Mouse (Mus musculus) kidney, postnatal 4 days (tissue): ENCODE measurements around the gene Cyp2e1.

Source experiments
- DNase-seq, 2 experiments: peaks; one replicate each; pipeline ENCODE4 v3.0.0; 2021; ENCODE audit warnings: mixed read lengths in 2 of 2

Cyp2e1 gene

DNA sequence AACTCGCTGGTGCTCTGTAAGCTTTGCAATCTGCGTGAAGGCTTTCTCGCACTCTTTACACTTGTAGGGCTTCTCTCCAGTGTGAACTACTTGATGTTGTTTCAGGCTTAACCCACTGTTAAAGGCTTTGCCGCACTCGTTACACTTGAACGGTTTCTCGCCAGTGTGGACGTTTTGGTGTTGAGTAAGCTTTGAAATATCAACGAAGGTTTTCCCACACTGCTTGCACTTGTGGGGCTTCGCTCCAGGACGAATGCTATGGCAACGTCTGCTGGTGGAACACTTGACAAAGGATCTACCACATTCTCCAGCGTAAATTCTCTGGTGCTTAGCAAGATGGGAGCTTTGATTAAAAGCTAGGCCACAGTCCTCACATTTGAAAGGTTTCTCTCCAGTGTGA is 48.2 kb downstream of the Cyp2e1 start:
- DNase-seq, result no peak

- DNase-seq, result no peak
These were observed 49.3 kb downstream of the Cyp2e1 start for GRCm38 (mm10) chr7:140812850-140813249.

DNA sequence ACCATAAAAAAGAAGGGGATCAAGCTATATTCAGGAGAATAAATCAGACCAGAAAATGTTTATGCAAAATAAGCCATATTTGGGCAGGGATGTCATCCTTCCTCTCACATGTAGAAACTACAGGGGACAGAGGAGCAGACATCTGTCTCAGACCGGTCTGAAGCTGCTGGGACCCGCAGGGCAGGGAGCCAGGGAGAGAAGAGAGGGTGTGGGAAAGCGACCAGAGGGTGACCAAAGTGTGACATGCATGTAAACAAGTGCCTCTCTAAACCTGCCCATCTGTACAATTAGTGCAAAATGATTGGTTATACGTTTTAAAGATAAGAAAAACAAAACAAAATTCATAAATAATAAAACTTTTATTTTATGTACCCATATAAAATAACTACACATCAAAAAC is 56.6 kb downstream of the Cyp2e1 start:
- no peak for DNase-seq

DNA sequence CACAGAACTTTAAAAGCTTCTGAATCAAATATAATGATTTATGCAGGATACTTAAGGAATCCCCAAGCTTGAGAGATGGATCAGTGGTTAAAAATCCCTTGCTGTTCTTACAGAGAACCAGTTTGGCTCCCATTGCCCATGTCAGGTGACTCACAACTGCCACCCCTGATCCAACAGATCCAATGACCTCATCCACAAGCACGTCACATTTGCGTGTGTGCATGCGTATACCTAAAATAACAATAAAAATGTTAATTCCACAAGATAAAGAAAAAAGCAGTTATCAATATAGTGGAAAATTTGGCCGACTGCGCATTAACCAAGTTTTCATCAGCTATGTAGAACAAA is 57.7 kb downstream of the Cyp2e1 start:
- no peak for DNase-seq

- DNase-seq, result peak; percentile 43 to 65
These were observed 58.3 kb downstream of the Cyp2e1 start, which contains the start of gene Zfp941 for GRCm38 (mm10) chr7:140821653-140822329. Gene Zfp941, minus strand, starts transcription at chr7:140822178.

- no peak for DNase-seq
These were observed 59.2 kb downstream of the Cyp2e1 start for GRCm38 (mm10) chr7:140822731-140823130.
